Mouse (Mus musculus) heart, postnatal 0 days (tissue): ENCODE measurements around the gene Trp53.

Experiments used
- CTCF ChIP-seq: IDR thresholded peaks from 2 replicates; pipeline ENCODE4 v1.5.1; 2016; ENCODE audit warnings: antibody characterized with exemption, control low read depth, low read depth
- EP300 ChIP-seq: IDR thresholded peaks from 2 replicates; pipeline ENCODE4 v1.6.1; 2016; ENCODE audit warnings: antibody characterized with exemption, low read depth

- TF ChIP-seq CTCF, result no peak
- no peak for TF ChIP-seq EP300
Observed at GRCm38 (mm10) chr11:69609416-69609815, 29.3 kb downstream of the Trp53 start.
